Mouse (Mus musculus) thymus, adult 2 months (tissue): Measurements from ENCODE around the gene St13.

Experiments
- CTCF ChIP-seq: fragments of 200-500 bp; IDR thresholded peaks from 2 replicates; pipeline ENCODE4 v1.5.1; 2012; ENCODE audit warnings: mild to moderate bottlenecking, control low read depth, low read length, moderate library complexity, borderline replicate concordance; ENCODE audit not compliant: control insufficient read depth, poor library complexity, insufficient read depth; ENCODE audit errors: extremely low read depth
- POLR2A ChIP-seq: fragments of 200-500 bp; IDR thresholded peaks from 2 replicates; pipeline ENCODE4 v1.6.1; 2012; ENCODE audit warnings: mild to moderate bottlenecking, low read length, control low read depth, moderate library complexity; ENCODE audit not compliant: control insufficient read depth, poor library complexity, insufficient read depth; ENCODE audit errors: extremely low read depth

- TF ChIP-seq POLR2A, result no peak
- TF ChIP-seq CTCF, result no peak
These were observed 52.4 kb downstream of the St13 start for GRCm38 (mm10) chr15:81347466-81347865.
